Mouse (Mus musculus): ENCODE data around the gene Trappc2l. TPM values are rescaled to one million over a fixed set of nuclear protein-coding genes. Genes with fewer than 3 reads are reported as not detected.
"Not testable (repeated sequence)": the region's sequence is repeated elsewhere in the genome, so short reads cannot be mapped to it uniquely, and the experiment has no call there.

Trappc2l gene
- polyA plus RNA-seq, 1 experiment from 2014 or later: 84.8 TPM

- H3K4me2 ChIP-seq (ENCODE audit: low read length): no peak overlapping the region
- H3K9me3 ChIP-seq (ENCODE audit: control insufficient read depth, low read length): no peaks in the 10 kb centered on the region
- H3K27ac ChIP-seq (replicated peaks in 1 of 2; ENCODE audit: control insufficient read depth in 1 of 2, insufficient read depth in 1 of 2, low read depth in 2 of 2, low read length in 2 of 2): no peak overlapping the region
- ATAC-seq (ENCODE audit: insufficient number of reproducible peaks, insufficient read depth, low FRiP score, low read depth): no peak
- H3K9ac ChIP-seq (ENCODE audit: low read length): no peak overlapping the region
- no peak overlapping the region for H3K4me3 ChIP-seq (ENCODE audit: control insufficient read depth in 1 of 2, insufficient read depth in 1 of 2, low read depth in 1 of 2, low read length in 2 of 2)
- H3K27me3 ChIP-seq (ENCODE audit: control insufficient read depth, insufficient read depth, low read length): peaks cover 3% of the 10 kb centered on the region; the same call in 1 of the 2 replicates
- 79% methylated on average over 2 of the region's 2 CpGs for WGBS
- peaks cover 6% of the 10 kb centered on the region; the same call in 1 of the 2 replicates for H3K36me3 ChIP-seq (ENCODE audit: control insufficient read depth, insufficient read depth, low read length)
- H3K4me1 ChIP-seq (ENCODE audit: control insufficient read depth in 2 of 2, insufficient read depth in 2 of 2, low read length in 2 of 2): peaks cover 0 to 7% of the 10 kb centered on the region in 2 experiments; a peak in 2 of 4 replicates
These were observed 15.5 kb downstream of the Trappc2l start for GRCm38 (mm10) chr8:122626896-122627295.

GRCm38 (mm10) chr8:122629388-122629787, 17.9 kb downstream of the Trappc2l start:
- WGBS: 58% methylated on average over 10 of the region's 10 CpGs
- Histone ChIP-seq H3K4me3 (ENCODE audit: control insufficient read depth in 1 of 2, insufficient read depth in 1 of 2, low read depth in 1 of 2, low read length in 2 of 2) (no peak overlapping the region), H3K27me3 (ENCODE audit: control insufficient read depth, insufficient read depth, low read length) (0 out of 2 replicates have a peak, but pooled peaks cover 3% of the 10 kb centered on the region)

GRCm38 (mm10) chr8:122630696-122631095, 19.3 kb downstream of the Trappc2l start:
- WGBS: 48% methylated on average over 22 of the region's 22 CpGs
- H3K9ac ChIP-seq (ENCODE audit: low read length): peak overlapping the region; percentile 50; the same call in 1 of the 2 replicates

More at GRCm38 (mm10) chr8:122629388-122629787, 17.9 kb downstream of the Trappc2l start:
- Histone ChIP-seq H3K36me3 (ENCODE audit: control insufficient read depth, insufficient read depth, low read length) (peaks cover 15% of the 10 kb centered on the region), H3K9ac (ENCODE audit: low read length) (no peak overlapping the region), H3K9me3 (ENCODE audit: control insufficient read depth, low read length) (no peaks in the 10 kb centered on the region), H3K27ac (replicated peaks in 1 of 2; ENCODE audit: control insufficient read depth in 1 of 2, insufficient read depth in 1 of 2, low read depth in 2 of 2, low read length in 2 of 2) (no peak overlapping the region), H3K4me2 (ENCODE audit: low read length) (no peak overlapping the region), H3K4me1 (ENCODE audit: control insufficient read depth in 2 of 2, insufficient read depth in 2 of 2, low read length in 2 of 2) (peaks cover 0 to 1% of the 10 kb centered on the region in 2 experiments; a peak in 2 of 4 replicates)
- ATAC-seq (ENCODE audit: insufficient number of reproducible peaks, insufficient read depth, low FRiP score, low read depth): no peak

GRCm38 (mm10) chr8:122632134-122632533, 20.7 kb downstream of the Trappc2l start:
- not testable (repeated sequence) for H3K9ac ChIP-seq (ENCODE audit: low read length); H3K27ac ChIP-seq (replicated peaks in 1 of 2; ENCODE audit: control insufficient read depth in 1 of 2, insufficient read depth in 1 of 2, low read depth in 2 of 2, low read length in 2 of 2); H3K9me3 ChIP-seq (ENCODE audit: control insufficient read depth, low read length); H3K27me3 ChIP-seq (ENCODE audit: control insufficient read depth, insufficient read depth, low read length); H3K4me3 ChIP-seq (ENCODE audit: control insufficient read depth in 1 of 2, insufficient read depth in 1 of 2, low read depth in 1 of 2, low read length in 2 of 2); ATAC-seq (ENCODE audit: insufficient number of reproducible peaks, insufficient read depth, low FRiP score, low read depth); H3K4me2 ChIP-seq (ENCODE audit: low read length)
- peaks cover 17 to 18% of the 10 kb centered on the region in 2 experiments for H3K4me1 ChIP-seq (ENCODE audit: control insufficient read depth in 2 of 2, insufficient read depth in 2 of 2, low read length in 2 of 2)
- 75% methylated on average over 3 of the region's 3 CpGs for WGBS
- peaks cover 31% of the 10 kb centered on the region for H3K36me3 ChIP-seq (ENCODE audit: control insufficient read depth, insufficient read depth, low read length)

More at GRCm38 (mm10) chr8:122630696-122631095, 19.3 kb downstream of the Trappc2l start:
- Histone ChIP-seq H3K4me1 (ENCODE audit: control insufficient read depth in 2 of 2, insufficient read depth in 2 of 2, low read length in 2 of 2) (peaks cover 4 to 5% of the 10 kb centered on the region in 2 experiments; a peak in 2 of 4 replicates), H3K27ac (replicated peaks in 1 of 2; ENCODE audit: control insufficient read depth in 1 of 2, insufficient read depth in 1 of 2, low read depth in 2 of 2, low read length in 2 of 2) (no peak overlapping the region), H3K4me3 (ENCODE audit: control insufficient read depth in 1 of 2, insufficient read depth in 1 of 2, low read depth in 1 of 2, low read length in 2 of 2) (peak overlapping the region; percentile 8 to 11; a peak in 2 of 4 replicates), H3K4me2 (ENCODE audit: low read length) (peak overlapping the region; percentile 58), H3K27me3 (ENCODE audit: control insufficient read depth, insufficient read depth, low read length) (0 out of 2 replicates have a peak, but pooled peaks cover 3% of the 10 kb centered on the region), H3K36me3 (ENCODE audit: control insufficient read depth, insufficient read depth, low read length) (peaks cover 27% of the 10 kb centered on the region), H3K9me3 (ENCODE audit: control insufficient read depth, low read length) (no peaks in the 10 kb centered on the region)
- ATAC-seq (ENCODE audit: insufficient number of reproducible peaks, insufficient read depth, low FRiP score, low read depth): no peak

GRCm38 (mm10) chr8:122633205-122633604, 21.8 kb downstream of the Trappc2l start:
- Histone ChIP-seq H3K36me3 (ENCODE audit: control insufficient read depth, insufficient read depth, low read length) (peaks cover 31% of the 10 kb centered on the region), H3K4me1 (ENCODE audit: control insufficient read depth in 2 of 2, insufficient read depth in 2 of 2, low read length in 2 of 2) (peaks cover 19% of the 10 kb centered on the region in 2 experiments), H3K4me2 (ENCODE audit: low read length) (no peak overlapping the region), H3K27ac (replicated peaks in 1 of 2; ENCODE audit: control insufficient read depth in 1 of 2, insufficient read depth in 1 of 2, low read depth in 2 of 2, low read length in 2 of 2) (no peak overlapping the region), H3K9ac (ENCODE audit: low read length) (no peak overlapping the region), H3K4me3 (ENCODE audit: control insufficient read depth in 1 of 2, insufficient read depth in 1 of 2, low read depth in 1 of 2, low read length in 2 of 2) (no peak overlapping the region), H3K9me3 (ENCODE audit: control insufficient read depth, low read length) (no peaks in the 10 kb centered on the region), H3K27me3 (ENCODE audit: control insufficient read depth, insufficient read depth, low read length) (no peaks in the 10 kb centered on the region)
- 89% methylated on average over 14 of the region's 14 CpGs for WGBS
- ATAC-seq (ENCODE audit: insufficient number of reproducible peaks, insufficient read depth, low FRiP score, low read depth): no peak

GRCm38 (mm10) chr8:122635878-122636802, 24.7 kb downstream of the Trappc2l start:
- H3K36me3 ChIP-seq (ENCODE audit: control insufficient read depth, insufficient read depth, low read length): peaks cover 31% of the 10 kb centered on the region; the same call in 1 of the 2 replicates
- no peak overlapping the region for H3K4me2 ChIP-seq (ENCODE audit: low read length)
- H3K27me3 ChIP-seq (ENCODE audit: control insufficient read depth, insufficient read depth, low read length): no peaks in the 10 kb centered on the region
- 0 out of 4 replicates have a peak overlapping the region, but pooled peaks of 1 of the 2 experiments have one; percentile 20 for H3K27ac ChIP-seq (replicated peaks in 1 of 2; ENCODE audit: control insufficient read depth in 1 of 2, insufficient read depth in 1 of 2, low read depth in 2 of 2, low read length in 2 of 2)
- H3K4me3 ChIP-seq (ENCODE audit: control insufficient read depth in 1 of 2, insufficient read depth in 1 of 2, low read depth in 1 of 2, low read length in 2 of 2): no peak overlapping the region
- H3K4me1 ChIP-seq (ENCODE audit: control insufficient read depth in 2 of 2, insufficient read depth in 2 of 2, low read length in 2 of 2): peaks cover 25 to 28% of the 10 kb centered on the region in 2 experiments
- WGBS: 32% methylated on average over 14 of the region's 14 CpGs
- H3K9me3 ChIP-seq (ENCODE audit: control insufficient read depth, low read length): no peaks in the 10 kb centered on the region
- ATAC-seq (ENCODE audit: insufficient number of reproducible peaks, insufficient read depth, low FRiP score, low read depth): no peak
- H3K9ac ChIP-seq (ENCODE audit: low read length): no peak overlapping the region

GRCm38 (mm10) chr8:122636803-122637175, 25.3 kb downstream of the Trappc2l start:
- Histone ChIP-seq H3K27ac (replicated peaks in 1 of 2; ENCODE audit: control insufficient read depth in 1 of 2, insufficient read depth in 1 of 2, low read depth in 2 of 2, low read length in 2 of 2) (peak overlapping the region in 1 of 2 experiments; percentile 20; a peak in 1 of 4 replicates), H3K27me3 (ENCODE audit: control insufficient read depth, insufficient read depth, low read length) (no peaks in the 10 kb centered on the region), H3K9ac (ENCODE audit: low read length) (no peak overlapping the region), H3K4me3 (ENCODE audit: control insufficient read depth in 1 of 2, insufficient read depth in 1 of 2, low read depth in 1 of 2, low read length in 2 of 2) (no peak overlapping the region), H3K4me2 (ENCODE audit: low read length) (no peak overlapping the region), H3K36me3 (ENCODE audit: control insufficient read depth, insufficient read depth, low read length) (peaks cover 31% of the 10 kb centered on the region; the same call in 1 of the 2 replicates), H3K4me1 (ENCODE audit: control insufficient read depth in 2 of 2, insufficient read depth in 2 of 2, low read length in 2 of 2) (peaks cover 25 to 29% of the 10 kb centered on the region in 2 experiments), H3K9me3 (ENCODE audit: control insufficient read depth, low read length) (no peaks in the 10 kb centered on the region)
- WGBS: 45% methylated on average over 9 of the region's 9 CpGs
- ATAC-seq (ENCODE audit: insufficient number of reproducible peaks, insufficient read depth, low FRiP score, low read depth): no peak
